In the genomic region with DNA sequence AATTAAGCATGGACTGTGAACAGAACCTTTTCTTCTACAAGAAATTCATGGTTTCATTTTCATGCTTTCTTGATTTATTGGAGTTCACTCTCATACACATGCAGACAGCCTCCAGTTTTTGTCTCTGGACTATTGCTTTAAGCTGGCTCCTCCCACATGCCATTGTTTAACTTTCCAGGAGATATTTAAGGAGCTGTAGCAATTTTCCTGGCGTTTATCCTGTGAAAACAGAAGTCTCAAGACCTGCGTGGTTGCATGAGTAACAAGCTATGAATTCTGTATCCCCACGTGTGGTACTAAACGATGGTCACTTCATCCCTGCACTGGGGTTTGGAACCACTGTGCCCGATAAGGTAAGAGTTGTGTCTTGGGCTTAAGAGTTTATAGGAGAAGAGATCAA, we compare ENCODE assay signal across 12 mouse cellular contexts. TPM values are rescaled to one million over a fixed set of nuclear protein-coding genes. Genes with fewer than 3 reads are reported as not detected.
A peak's percentile ranks its signal among the peaks of the same experiment; 100 is the strongest.
DNase-seq lines count a peak whose midpoint lies in the region; ATAC-seq and TF ChIP-seq lines count a peak whose summit lies in the region.
"Had no signal": no experiment of that assay in that cellular context is flagged by ENCODE, and none has a peak within 500 bp of the region (broad histone marks: within the 10 kb centered on the region; RNA-seq: fewer than 3 reads in every experiment).

No protein-coding gene starts in this region.

- no peak overlapping the region for H3K4me2 ChIP-seq in hindbrain, embryonic 16.5 days (ENCODE audit: low read length)
- H3K4me2 ChIP-seq: limb, embryonic 12.5 days; midbrain, embryonic 13.5 days had no signal

- H3K27me3 ChIP-seq in heart, adult 2 months (ENCODE audit: control insufficient read depth, insufficient read depth, low read length): no peaks in the 10 kb centered on the region
- no peaks in the 10 kb centered on the region for H3K27me3 ChIP-seq in hindbrain, embryonic 16.5 days (replicated peaks; ENCODE audit: control insufficient read depth, insufficient read depth, low read length)
- H3K27me3 ChIP-seq: limb, embryonic 12.5 days; midbrain, embryonic 13.5 days had no signal

- 26% methylated on average over 5 of the region's 5 CpGs for WGBS in heart, adult 2 months
- 66% methylated on average over 5 of the region's 5 CpGs for WGBS in hindbrain, embryonic 16.5 days

- no peak for TF ChIP-seq EP300 in heart, adult 2 months (IDR thresholded peaks at IDR 0.05; ENCODE audit: insufficient read depth, low read depth, low read length)

- H3K9me3 ChIP-seq in hindbrain, embryonic 16.5 days (ENCODE audit: control insufficient read depth, low read length): no peaks in the 10 kb centered on the region
- H3K9me3 ChIP-seq: hindbrain, embryonic 10.5 days; limb, embryonic 12.5 days; midbrain, embryonic 13.5 days had no signal

- no peak for ATAC-seq in hindbrain, embryonic 16.5 days
- ATAC-seq: midbrain, embryonic 13.5 days had no signal

- peaks cover 1% of the 10 kb centered on the region for H3K4me1 ChIP-seq in heart, adult 2 months (ENCODE audit: control insufficient read depth, insufficient read depth, low read length)
- no peaks in the 10 kb centered on the region for H3K4me1 ChIP-seq in hindbrain, embryonic 16.5 days (ENCODE audit: control insufficient read depth, insufficient read depth, low read depth, low read length)
- H3K4me1 ChIP-seq: hindbrain, embryonic 10.5 days; limb, embryonic 12.5 days; midbrain, embryonic 13.5 days had no signal

- H3K79me2 ChIP-seq in heart, adult 2 months (replicated peaks; ENCODE audit: control insufficient read depth, insufficient read depth, low read length): no peaks in the 10 kb centered on the region

- peak; percentile 52; the same call in 1 of the 2 replicates for TF ChIP-seq POLR2A in heart, adult 2 months (IDR thresholded peaks at IDR 0.05; ENCODE audit: insufficient read depth, low read depth, low read length)

- peak overlapping the region; percentile 53 for H3K4me3 ChIP-seq in heart, adult 2 months
- H3K4me3 ChIP-seq in hindbrain, embryonic 16.5 days (ENCODE audit: low read length): no peak overlapping the region
- H3K4me3 ChIP-seq: hindbrain, embryonic 10.5 days; limb, embryonic 12.5 days; midbrain, embryonic 13.5 days had no signal

- no peak for TF ChIP-seq CTCF in heart, adult 2 months (IDR thresholded peaks at IDR 0.05)

- H3K9ac ChIP-seq in heart, adult 2 months (ENCODE audit: low read depth, low read length): peak overlapping the region; percentile 54
- no peak overlapping the region for H3K9ac ChIP-seq in hindbrain, embryonic 16.5 days (ENCODE audit: low read depth, low read length)
- H3K9ac ChIP-seq: limb, embryonic 12.5 days; midbrain, embryonic 13.5 days had no signal

- intact Hi-C loops in heart, adult 2 months (cut with DNase I): no loop called here
- intact Hi-C loops in heart, postnatal 14 days (cut with DNase I): no loop called here

- H3K36me3 ChIP-seq in heart, adult 2 months (ENCODE audit: control insufficient read depth, insufficient read depth, low read length): no peaks in the 10 kb centered on the region; the same call in 1 of the 2 replicates
- H3K36me3 ChIP-seq in hindbrain, embryonic 16.5 days (ENCODE audit: control insufficient read depth, insufficient read depth, low read length): no peaks in the 10 kb centered on the region
- H3K36me3 ChIP-seq: hindbrain, embryonic 10.5 days; limb, embryonic 12.5 days; midbrain, embryonic 13.5 days had no signal

- peak; percentile 6 to 21 for DNase-seq in heart, adult 2 months
- no peak for DNase-seq in heart, postnatal 14 days
- peak; percentile 88 for DNase-seq in 3T3-L1 (ENCODE audit: low read depth, low spot score)
- peak; percentile 62 for DNase-seq in heart, adult 8-10 months (ENCODE audit: low spot score)
- peak; percentile 1 for DNase-seq in kidney, postnatal 14 days
- no peak for DNase-seq in layer of hippocampus, postnatal 36 days
- DNase-seq in urinary bladder, postnatal 14 days (ENCODE audit: low spot score): no peak
- DNase-seq: cerebellum, adult 9-11 months had no signal

- peak overlapping the region; percentile 66 for H3K27ac ChIP-seq in heart, adult 2 months
- H3K27ac ChIP-seq in hindbrain, embryonic 16.5 days (ENCODE audit: low read depth, low read length): no peak overlapping the region
- H3K27ac ChIP-seq: hindbrain, embryonic 10.5 days; limb, embryonic 12.5 days; midbrain, embryonic 13.5 days had no signal

RNA-seq across cellular contexts. Expression of a gene that starts 10.6 kb away (rescaled TPM):
- 1 to 10 TPM; 5.6 to 6.6 TPM for total RNA-seq in heart, adult 2 months (2021)
- 2.2 and 6.0 TPM in 2 replicates for polyA plus RNA-seq in heart, adult 2 months (2012; rRNA removed)
- 1 to 10 TPM; 9.0 to 9.1 TPM for total RNA-seq in heart, postnatal 14 days (2021)
- total RNA-seq in heart, adult 8-10 months (2022): 10 to 100 TPM in 1 of 4 experiments, 1 to 10 TPM in 3; 6.3 to 13.4 (median 8.9) TPM
- 1 to 10 TPM; 1.2 TPM for total RNA-seq in layer of hippocampus, postnatal 36 days (2021)
- 0.85 and 1.3 TPM in 2 replicates for polyA plus RNA-seq in hindbrain, embryonic 16.5 days (2015; fragmentation: Nextera tagmentation; extraction: Ambion mirVana)

Comparison
In these comparisons a context has a peak if more than half of its experiments do, and no peak if none do; other contexts are left out.
1. DNase-seq: peak in heart, adult 2 months (2 of 2), 3T3-L1 (single experiment), heart, adult 8-10 months (single experiment) and kidney, postnatal 14 days (single experiment); none in heart, postnatal 14 days (0 of 2), layer of hippocampus, postnatal 36 days (0 of 2) and urinary bladder, postnatal 14 days (single experiment).